Mouse (Mus musculus): Measurements from ENCODE around the gene Trnt1.

- TF ChIP-seq POLR2A (IDR thresholded peaks at IDR 0.05; ENCODE audit: control insufficient read depth, low read depth, low read length) (no peak), CTCF (IDR thresholded peaks at IDR 0.05; ENCODE audit: control insufficient read depth, insufficient read depth, insufficient replicate concordance, low read depth, low read length) (no peak)
These were observed 8.3 kb upstream of the Trnt1 start for GRCm38 (mm10) chr6:106760473-106761218.
